Mouse (Mus musculus) midbrain, embryonic 14.5 days (tissue): ENCODE results near the gene Traf3ip1. TPM values are rescaled to one million over a fixed set of nuclear protein-coding genes. Genes with fewer than 3 reads are reported as not detected.
A peak's percentile ranks its signal among the peaks of the same experiment; 100 is the strongest.

Source experiments
- ATAC-seq: fragments of 200-750 bp; cut with Nextera tagmentation; 2 replicates; pipeline ENCODE4 v1.8.0; 2017; ENCODE audit warnings: moderate number of reproducible peaks, moderate library complexity; ENCODE audit not compliant: low FRiP score, low TSS enrichment
- DNase-seq: peaks from one replicate; pipeline ENCODE4 v3.0.0-alpha.2; 2015
- H3K27ac ChIP-seq: fragments of 300-500 bp; sonication (generic); replicated peaks from 2 replicates; pipeline ENCODE4 v1.5.1; 2014; ENCODE audit warnings: mild to moderate bottlenecking, low read depth, low read length, moderate library complexity
- H3K27me3 ChIP-seq: fragments of 300-500 bp; sonication (generic); 2 replicates; pipeline ENCODE4 v1.6.1; 2014; ENCODE audit warnings: low read length, control low read depth, mixed read lengths; ENCODE audit not compliant: control insufficient read depth, insufficient read depth
- H3K36me3 ChIP-seq: fragments of 300-500 bp; sonication (generic); 2 replicates; pipeline ENCODE4 v1.6.1; 2014; ENCODE audit warnings: low read length, control low read depth; ENCODE audit not compliant: control insufficient read depth, insufficient read depth
- H3K4me1 ChIP-seq: fragments of 300-500 bp; sonication (generic); 2 replicates; pipeline ENCODE4 v1.6.1; 2014; ENCODE audit warnings: mild to moderate bottlenecking, antibody characterized with exemption, low read length, control low read depth; ENCODE audit not compliant: control insufficient read depth, insufficient read depth
- H3K4me2 ChIP-seq: fragments of 300-500 bp; sonication (generic); 2 replicates; pipeline ENCODE4 v1.6.1; 2014; ENCODE audit warnings: mild to moderate bottlenecking, low read length, moderate library complexity
- H3K4me3 ChIP-seq: fragments of 300-500 bp; sonication (generic); replicated peaks from 2 replicates; pipeline ENCODE4 v1.5.1; 2014; ENCODE audit warnings: low read depth, low read length
- H3K9ac ChIP-seq: fragments of 300-500 bp; sonication (generic); replicated peaks from 2 replicates; pipeline ENCODE4 v1.6.1; 2014; ENCODE audit warnings: mild to moderate bottlenecking, low read length, moderate library complexity
- H3K9me3 ChIP-seq: fragments of 300-500 bp; sonication (generic); 2 replicates; pipeline ENCODE4 v1.6.1; 2016; ENCODE audit warnings: low read length, control low read depth, mixed read lengths; ENCODE audit not compliant: control insufficient read depth
- WGBS: fragments of 180-500 bp; shearing (Covaris S2); extraction: QIAGEN DNeasy Blood & Tissue Kit; methylation state at CpG from one replicate; pipeline ENCODE4 v1.1.7; 2014; 5-methylcytosine and 5-hydroxymethylcytosine counted together
- polyA plus RNA-seq: library from polyadenylated mRNA; unstranded; fragments of >200 nt; fragmentation: Nextera tagmentation; extraction: Ambion mirVana; gene quantifications from 2 replicates; pipeline ENCODE4 v1.2.1, GENCODE M21; 2014

Gene Traf3ip1
- polyA plus RNA-seq, 1 experiment from 2014 or later: 9.2 TPM

DNA sequence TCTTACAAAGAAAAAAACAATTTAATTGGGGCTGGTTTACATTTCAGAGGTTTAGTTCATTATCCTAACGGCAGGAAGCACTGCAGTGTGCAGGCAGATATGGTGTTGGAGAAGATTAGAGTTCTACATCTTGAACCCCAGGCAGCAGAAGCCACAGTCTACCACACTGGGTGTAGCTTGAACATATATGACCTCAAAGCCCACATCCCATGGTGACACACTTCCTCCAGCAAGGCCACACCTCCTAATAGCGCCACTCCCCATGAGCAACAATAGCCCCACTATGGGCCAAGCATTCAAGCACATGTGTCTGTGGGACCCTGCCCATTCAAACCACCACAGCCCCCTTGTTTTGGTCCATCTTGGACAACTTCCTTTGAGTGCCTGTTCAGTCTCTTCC is 72.8 kb downstream of the Traf3ip1 start:
- 83% methylated on average over 2 of the region's 2 CpGs for WGBS
- H3K4me1 ChIP-seq: no peaks in the 10 kb centered on the region
- ATAC-seq: no peak
- H3K36me3 ChIP-seq: no peaks in the 10 kb centered on the region
- no peak overlapping the region for H3K4me3 ChIP-seq
- no peak overlapping the region for H3K4me2 ChIP-seq
- no peaks in the 10 kb centered on the region for H3K9me3 ChIP-seq
- H3K27me3 ChIP-seq: no peaks in the 10 kb centered on the region
- no peak overlapping the region for H3K27ac ChIP-seq
- H3K9ac ChIP-seq: no peak overlapping the region
- no peak for DNase-seq

DNA sequence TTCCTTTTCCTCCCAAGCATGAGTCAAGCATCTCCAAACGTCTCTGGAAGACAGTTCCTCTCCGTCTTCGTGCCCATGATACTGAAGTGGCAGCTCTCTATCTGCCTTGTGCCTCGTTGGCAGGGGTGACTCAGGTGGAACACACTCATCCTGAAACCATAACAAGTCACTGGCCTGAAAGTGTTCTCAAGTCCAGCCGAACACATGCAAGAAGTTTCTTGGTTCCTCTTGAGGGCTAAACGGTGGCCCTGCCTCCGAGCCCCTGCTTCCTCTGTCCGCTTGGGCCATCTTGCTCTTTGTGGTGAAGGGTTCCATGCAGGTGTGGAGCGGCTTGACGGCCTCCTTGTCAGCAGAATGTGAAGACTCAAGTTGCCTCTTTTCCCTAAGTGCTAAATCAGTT is 78.0 kb downstream of the Traf3ip1 start:
- Histone ChIP-seq H3K4me1 (no peaks in the 10 kb centered on the region), H3K36me3 (no peaks in the 10 kb centered on the region), H3K9ac (no peak overlapping the region), H3K4me3 (no peak overlapping the region), H3K4me2 (no peak overlapping the region), H3K27me3 (no peaks in the 10 kb centered on the region), H3K9me3 (no peaks in the 10 kb centered on the region), H3K27ac (no peak overlapping the region)
- WGBS: 88% methylated on average over 10 of the region's 10 CpGs
- DNase-seq (no peak), ATAC-seq (no peak)

DNA sequence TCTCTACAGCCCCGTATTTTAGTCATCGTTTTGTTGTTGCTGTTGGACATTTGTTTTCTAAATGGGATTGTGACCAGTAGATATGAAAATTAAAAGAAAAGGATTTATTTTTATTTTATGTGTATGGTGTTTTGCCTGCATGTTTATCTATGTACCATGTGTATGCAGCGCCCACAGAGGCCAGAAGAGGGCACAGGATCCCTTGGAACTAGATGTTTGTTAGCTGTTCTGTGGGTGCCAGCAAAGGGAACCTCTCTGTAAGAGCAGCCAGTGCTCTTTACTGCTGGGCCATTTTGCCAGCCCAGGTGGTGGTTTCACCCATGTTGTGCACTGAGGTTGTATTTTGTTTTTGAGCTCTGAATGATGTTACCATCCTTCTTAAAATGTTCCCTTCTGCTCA is 79.8 kb downstream of the Traf3ip1 start:
- no peak overlapping the region for H3K9ac ChIP-seq
- ATAC-seq (no peak), DNase-seq (peak; percentile 82)
- no peaks in the 10 kb centered on the region for H3K27me3 ChIP-seq
- H3K4me2 ChIP-seq: no peak overlapping the region
- no peak overlapping the region for H3K27ac ChIP-seq
- H3K4me3 ChIP-seq: no peak overlapping the region
- no peaks in the 10 kb centered on the region for H3K9me3 ChIP-seq
- H3K4me1 ChIP-seq: no peaks in the 10 kb centered on the region
- H3K36me3 ChIP-seq: no peaks in the 10 kb centered on the region
- 74% methylated on average over 3 of the region's 3 CpGs for WGBS

DNA sequence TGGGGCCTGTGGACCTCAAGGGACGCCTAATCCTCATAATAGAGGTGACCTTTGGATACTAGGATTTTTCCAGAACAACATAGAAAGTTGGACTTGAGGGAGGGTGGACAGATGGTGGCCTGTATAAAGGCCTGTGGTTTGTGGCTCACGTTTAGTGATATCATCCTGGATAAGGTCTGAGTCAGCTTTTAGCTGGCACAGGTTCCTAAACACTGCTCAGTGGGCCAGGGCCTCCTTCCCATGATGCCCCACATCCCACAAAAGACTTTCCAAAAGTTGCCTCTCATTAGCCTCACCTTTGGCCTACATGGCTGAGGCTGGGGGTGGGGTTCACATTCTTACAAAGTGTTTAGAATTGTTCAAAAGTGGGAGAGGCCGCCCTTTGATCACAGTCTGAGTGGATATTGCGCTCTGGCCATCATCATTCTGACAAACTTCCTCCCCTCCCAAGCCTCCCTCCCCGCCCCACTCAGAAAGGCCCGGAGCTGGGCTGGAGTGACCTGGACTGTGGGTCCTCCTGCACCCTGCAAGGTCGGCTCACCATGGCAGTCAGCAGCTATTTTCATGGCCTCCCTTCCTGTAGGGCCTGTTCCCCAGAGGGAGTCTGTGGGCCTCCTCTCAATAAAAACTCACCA is 83.6 kb downstream of the Traf3ip1 start:
- no peaks in the 10 kb centered on the region for H3K4me1 ChIP-seq
- no peak for DNase-seq
- WGBS: 85% methylated on average over 7 of the region's 7 CpGs
- no peak overlapping the region for H3K4me2 ChIP-seq
- no peak overlapping the region for H3K9ac ChIP-seq
- no peaks in the 10 kb centered on the region for H3K27me3 ChIP-seq
- no peak for ATAC-seq
- no peaks in the 10 kb centered on the region for H3K36me3 ChIP-seq
- H3K9me3 ChIP-seq: no peaks in the 10 kb centered on the region
- H3K27ac ChIP-seq: no peak overlapping the region
- no peak overlapping the region for H3K4me3 ChIP-seq

Other genes starting within 250 kb of the Traf3ip1 start
- gene Ube2f, start 244.3 kb upstream of the Traf3ip1 start, polyA plus RNA-seq: 67.5 and 75.2 TPM in 2 replicates
- gene Scly, start 196.3 kb upstream of the Traf3ip1 start, polyA plus RNA-seq: 8.5 and 9.0 TPM in 2 replicates
- gene Espnl, start 172.6 kb upstream of the Traf3ip1 start, polyA plus RNA-seq: 0.11 and 0.22 TPM in 2 replicates
- not detected in 2 replicates for gene Klhl30, start 143.6 kb upstream of the Traf3ip1 start, polyA plus RNA-seq
- gene Erfe, start 128.2 kb upstream of the Traf3ip1 start, polyA plus RNA-seq: 0.17 and 0.42 TPM in 2 replicates
- 132 and 141 TPM in 2 replicates for gene Ilkap, start 95.8 kb upstream of the Traf3ip1 start, polyA plus RNA-seq
- gene Hes6, start 80.6 kb upstream of the Traf3ip1 start, polyA plus RNA-seq: 187 and 214 TPM in 2 replicates
- 3.0 and 6.8 TPM in 2 replicates for gene Per2, start 35.3 kb upstream of the Traf3ip1 start, polyA plus RNA-seq
- gene Asb1, start 45.9 kb downstream of the Traf3ip1 start, polyA plus RNA-seq: 10.6 and 14.9 TPM in 2 replicates